Mouse (Mus musculus) hindbrain, embryonic 13.5 days (tissue): ENCODE data around the gene 1600014C23Rik. TPM values are rescaled to one million over a fixed set of nuclear protein-coding genes. Genes with fewer than 3 reads are reported as not detected.

Experiments
- polyA plus RNA-seq: library from polyadenylated mRNA; unstranded; fragments of >200 nt; fragmentation: Nextera tagmentation; extraction: Ambion mirVana; gene quantifications from 2 replicates; pipeline ENCODE4 v1.2.1, GENCODE M21; 2015

1600014C23Rik gene
- polyA plus RNA-seq, 1 experiment from 2014 or later, result not detected

Other genes with a start within 250 kb of the 1600014C23Rik start
- gene Aars2, start 227.0 kb downstream of the 1600014C23Rik start, polyA plus RNA-seq, result 17.4 and 19.1 TPM in 2 replicates
- gene Tcte1, start 210.4 kb downstream of the 1600014C23Rik start, polyA plus RNA-seq, result 3.0 TPM in 2 replicates
- 26.6 and 27.3 TPM in 2 replicates for gene Tmem151b, start 184.2 kb downstream of the 1600014C23Rik start, polyA plus RNA-seq
- 5.6 and 6.5 TPM in 2 replicates for gene Nfkbie, start 178.1 kb downstream of the 1600014C23Rik start, polyA plus RNA-seq
- 86.5 and 91.1 TPM in 2 replicates for gene Slc35b2, start 170.0 kb downstream of the 1600014C23Rik start, polyA plus RNA-seq
- 1,593 and 1,619 TPM in 2 replicates for gene Hsp90ab1, start 160.6 kb downstream of the 1600014C23Rik start, polyA plus RNA-seq
- gene Slc29a1, start 134.2 kb downstream of the 1600014C23Rik start, polyA plus RNA-seq, result 33.7 and 38.2 TPM in 2 replicates
- 0.47 and 0.67 TPM in 2 replicates for gene Mymx, start 131.7 kb downstream of the 1600014C23Rik start, polyA plus RNA-seq
- 0.65 and 0.95 TPM in 2 replicates for gene Capn11, start 74.5 kb downstream of the 1600014C23Rik start, polyA plus RNA-seq
- 121 and 122 TPM in 2 replicates for gene Mrpl14, start 47.5 kb downstream of the 1600014C23Rik start, polyA plus RNA-seq
- 123 and 139 TPM in 2 replicates for gene Tmem63b, start 46.9 kb downstream of the 1600014C23Rik start, polyA plus RNA-seq